Mouse (Mus musculus) splenic B cell, adult 2 months (primary cell): ENCODE results near the gene Olfr616.
"Not testable (repeated sequence)": the region's sequence is repeated elsewhere in the genome, so short reads cannot be mapped to it uniquely, and the experiment has no call there.

Source experiments
- DNase-seq: peaks from one replicate; pipeline ENCODE4 v3.0.0-alpha.2; 2011; ENCODE audit warnings: low read depth, low spot score
- H3K27me3 ChIP-seq: 2 replicates; pipeline ENCODE4 v1.6.1; 2012; ENCODE audit warnings: mild to moderate bottlenecking, low read length, moderate library complexity, mixed read lengths; ENCODE audit not compliant: control insufficient read depth, poor library complexity, insufficient read depth, severe bottlenecking
- H3K36me3 ChIP-seq: 2 replicates; pipeline ENCODE4 v1.6.1; 2012; ENCODE audit warnings: mild to moderate bottlenecking, low read length, moderate library complexity, mixed read lengths; ENCODE audit not compliant: control insufficient read depth, poor library complexity, insufficient read depth, severe bottlenecking

Gene Olfr616

GRCm38 (mm10) chr7:103569043-103569442, at the start of gene Olfr616:
Gene Olfr616 (minus strand): TSS chr7:103569143.
- DNase-seq = no peak

GRCm38 (mm10) chr7:103612434-103612833, 43.5 kb upstream of the Olfr616 start, which contains the start of gene Olfr620:
Gene Olfr620 (minus strand): TSS chr7:103612534.
- Histone ChIP-seq H3K27me3 (no peaks in the 10 kb centered on the region), H3K36me3 (no peaks in the 10 kb centered on the region)
- no peak for DNase-seq

More at GRCm38 (mm10) chr7:103569043-103569442, at the start of gene Olfr616:
- H3K27me3 ChIP-seq = 0 out of 2 replicates have a peak, but pooled peaks cover 2% of the 10 kb centered on the region
- no peaks in the 10 kb centered on the region for H3K36me3 ChIP-seq

DNA sequence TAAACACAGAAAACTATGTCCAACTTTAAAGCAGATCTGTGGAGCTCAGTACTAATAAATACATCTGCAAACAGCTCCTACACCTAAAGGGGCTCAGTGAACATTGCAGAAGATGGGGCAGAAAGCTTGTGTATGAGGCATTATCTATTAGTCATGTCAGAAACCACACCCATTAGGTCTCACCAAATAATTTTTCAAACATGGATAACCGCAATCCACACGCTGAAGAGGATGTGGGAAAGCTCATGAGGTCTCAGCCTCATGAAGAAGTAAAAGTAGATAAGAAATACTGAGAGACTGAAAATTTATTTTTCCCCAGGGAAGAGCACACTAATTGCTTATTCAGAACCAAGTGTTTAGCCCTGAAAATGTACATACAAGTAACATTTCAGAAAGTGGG, 38.5 kb upstream of the Olfr616 start:
- Histone ChIP-seq H3K36me3 (no peaks in the 10 kb centered on the region), H3K27me3 (no peaks in the 10 kb centered on the region)
- DNase-seq = no peak

- H3K36me3 ChIP-seq = no peaks in the 10 kb centered on the region
- no peaks in the 10 kb centered on the region for H3K27me3 ChIP-seq
- no peak for DNase-seq
These were observed 31.3 kb upstream of the Olfr616 start, which contains the start of gene Olfr619 for GRCm38 (mm10) chr7:103600275-103600674. Gene Olfr619 (plus strand): TSS chr7:103600575.

DNA sequence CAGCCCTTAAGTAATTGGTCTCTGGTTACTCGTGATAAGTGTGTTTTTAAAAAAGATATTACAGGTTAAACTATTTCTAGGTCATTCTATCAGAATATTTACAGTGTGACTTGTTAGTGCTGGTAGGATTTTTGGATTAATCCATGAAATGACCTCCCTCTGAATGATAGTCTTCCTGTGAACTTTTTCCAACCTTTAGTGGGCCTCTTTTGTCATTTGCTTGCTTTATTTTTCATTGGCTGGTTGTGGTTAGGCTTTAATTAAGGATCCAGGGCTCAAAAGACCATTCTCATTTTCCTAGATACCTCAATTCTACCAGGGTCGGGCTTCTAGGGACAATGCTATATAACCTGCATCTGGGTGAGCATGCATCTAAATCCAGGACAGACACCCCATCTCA, 20.9 kb upstream of the Olfr616 start, which contains the start of gene Olfr618:
Olfr618 (plus strand) TSS at position 301 of the 400 bp plus-strand sequence.
- Histone ChIP-seq H3K27me3 (no peaks in the 10 kb centered on the region), H3K36me3 (no peaks in the 10 kb centered on the region)
- no peak for DNase-seq

DNA sequence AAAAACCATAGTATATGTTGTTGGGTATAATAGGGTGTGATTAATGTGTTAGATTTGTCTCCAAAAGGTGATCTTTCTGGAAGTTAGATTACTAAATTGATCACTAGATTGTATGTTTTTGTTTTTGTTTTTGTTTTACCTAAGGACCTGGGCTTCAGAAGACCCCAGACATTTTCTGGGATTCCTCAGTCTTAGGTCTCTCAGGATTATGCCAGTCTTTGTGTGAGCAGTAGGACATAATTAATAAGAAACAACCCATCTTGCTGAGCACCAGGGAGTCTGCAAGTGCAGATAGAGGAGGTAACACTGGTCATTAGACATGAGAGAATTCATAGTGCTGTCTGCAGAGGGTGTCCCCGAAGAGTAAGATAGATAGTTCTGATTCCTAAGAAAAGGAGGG, 3.8 kb upstream of the Olfr616 start, which contains the start of gene Olfr617:
Olfr617 (plus strand) TSS at position 301 of the 400 bp plus-strand sequence.
- Histone ChIP-seq H3K27me3 (0 out of 2 replicates have a peak, but pooled peaks cover 2% of the 10 kb centered on the region), H3K36me3 (no peaks in the 10 kb centered on the region)
- no peak for DNase-seq

- Histone ChIP-seq H3K27me3 (no peaks in the 10 kb centered on the region), H3K36me3 (no peaks in the 10 kb centered on the region)
- no peak for DNase-seq
These were observed 13.2 kb downstream of the Olfr616 start, which contains the start of gene Olfr615 for GRCm38 (mm10) chr7:103555779-103556178. Gene Olfr615 (plus strand): TSS chr7:103556079.

DNA sequence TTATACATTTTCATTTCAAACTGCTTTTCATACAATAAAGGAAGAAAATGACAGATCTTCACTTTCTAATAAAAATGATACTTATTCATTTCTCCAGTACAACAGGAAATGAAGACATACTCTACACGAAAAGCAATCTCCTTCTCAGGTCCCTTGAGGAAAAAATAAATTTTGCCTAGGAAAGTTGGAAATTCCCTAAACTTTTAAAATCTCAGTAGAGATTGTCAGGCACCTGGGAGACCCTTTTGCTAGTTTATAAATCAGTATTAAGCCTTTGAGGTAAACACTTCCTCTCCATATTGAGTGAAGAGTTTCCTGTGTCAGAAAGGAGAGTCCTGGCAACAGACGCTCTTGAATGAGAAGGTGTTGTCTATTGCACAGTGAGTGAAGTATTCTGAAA, 21.2 kb downstream of the Olfr616 start, which contains the start of gene Olfr613:
Olfr613 (plus strand) TSS at position 301 of the 400 bp plus-strand sequence.
- Histone ChIP-seq H3K36me3 (no peaks in the 10 kb centered on the region), H3K27me3 (no peaks in the 10 kb centered on the region)
- no peak for DNase-seq

DNA sequence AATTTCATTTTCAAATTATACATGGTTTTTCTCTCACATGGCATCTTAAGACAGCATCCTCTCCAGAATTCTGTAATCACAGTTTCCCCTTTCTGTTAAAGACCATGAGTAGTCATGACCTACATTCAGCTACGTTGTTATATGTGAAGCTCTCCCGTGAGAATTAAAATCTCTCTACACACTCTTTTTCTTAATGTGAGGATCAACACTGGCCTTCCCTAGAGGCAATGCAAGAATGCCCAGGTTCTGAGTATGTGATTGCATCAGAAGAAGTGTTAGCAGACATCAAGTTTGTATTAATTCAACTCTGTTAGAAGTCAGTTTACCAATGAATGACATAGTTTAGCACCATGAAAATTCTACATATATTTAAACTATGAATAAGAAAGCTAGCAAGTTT, 26.3 kb downstream of the Olfr616 start, which contains the start of gene Olfr612:
Olfr612 (minus strand) TSS at position 101 of the 400 bp plus-strand sequence.
- DNase-seq, H3K27me3 ChIP-seq, H3K36me3 ChIP-seq: not testable (repeated sequence)

- not testable (repeated sequence) for DNase-seq, H3K36me3 ChIP-seq, H3K27me3 ChIP-seq
These were observed 48.2 kb downstream of the Olfr616 start, which contains the start of gene Olfr611 for GRCm38 (mm10) chr7:103520746-103521145. Gene Olfr611 (minus strand): TSS chr7:103520846.
